Mouse (Mus musculus): ENCODE measurements around the gene Cwc25.

GRCm38 (mm10) chr11:97800691-97801408 is 34.5 kb upstream of the Cwc25 start:
- TF ChIP-seq CTCF (IDR thresholded peaks at IDR 0.05; ENCODE audit: control insufficient read depth, insufficient read depth, insufficient read length), result no peak
- TF ChIP-seq USF1 (IDR thresholded peaks at IDR 0.05; ENCODE audit: low read depth), result no peak
- TF ChIP-seq MYOD1 (IDR thresholded peaks at IDR 0.05; ENCODE audit: control insufficient read depth, insufficient read length, low read depth), result no peak
- TF ChIP-seq MAX (IDR thresholded peaks at IDR 0.05), result no peak
- no peak for TF ChIP-seq CEBPB (IDR thresholded peaks at IDR 0.05; ENCODE audit: low read depth)
- TF ChIP-seq MYOG (IDR thresholded peaks at IDR 0.05; ENCODE audit: control insufficient read depth, extremely low read depth, insufficient read length), result no peak
- TF ChIP-seq FOSL1 (IDR thresholded peaks at IDR 0.05; ENCODE audit: insufficient read depth, low read length, poor library complexity, severe bottlenecking), result no peak

Measured in C2C12 (cell line).